ENCODE assay signal across 23 mouse cellular contexts in the genomic region with DNA sequence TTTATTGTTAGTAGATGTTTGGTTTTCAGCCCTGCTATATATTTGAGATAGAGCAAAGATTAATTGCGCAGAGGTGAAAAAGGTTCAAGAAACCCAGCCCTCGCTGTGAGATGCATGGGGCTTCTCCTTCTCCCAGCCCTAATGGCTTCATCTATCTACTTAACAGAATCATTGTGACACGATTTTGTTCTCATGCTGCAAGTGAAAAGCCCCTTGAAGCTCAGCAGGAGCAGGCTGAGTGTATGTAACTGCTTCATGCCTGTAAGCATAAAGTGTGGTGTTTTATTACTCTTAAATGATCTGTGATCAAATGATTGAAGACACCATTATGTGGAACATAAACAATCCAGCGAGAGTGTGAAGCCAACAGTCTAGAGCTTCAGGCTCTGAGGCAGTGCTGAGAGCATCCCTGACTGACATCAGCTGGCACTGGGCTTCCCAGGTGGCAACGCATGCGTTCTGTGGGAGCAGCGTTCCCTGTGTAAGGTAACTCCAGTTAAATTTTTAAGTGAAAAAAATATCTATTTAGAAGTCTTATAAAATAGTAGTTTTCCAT. TPM values are rescaled to one million over a fixed set of nuclear protein-coding genes. Genes with fewer than 3 reads are reported as not detected.
DNase-seq lines count a peak whose midpoint lies in the region; ATAC-seq and TF ChIP-seq lines count a peak whose summit lies in the region.
"Had no signal": no experiment of that assay in that cellular context is flagged by ENCODE, and none has a peak within 500 bp of the region (broad histone marks: within the 10 kb centered on the region; RNA-seq: fewer than 3 reads in every experiment).

No protein-coding gene starts in this region.

- no peak for TF ChIP-seq EP300 in stomach, postnatal 0 days (optimal IDR thresholded peaks at IDR 0.05)

- H3K27me3 ChIP-seq in hindbrain, embryonic 11.5 days (ENCODE audit: control insufficient read depth, insufficient read depth, low read length), result no peaks in the 10 kb centered on the region
- H3K27me3 ChIP-seq in hindbrain, embryonic 12.5 days, result no peaks in the 10 kb centered on the region
- no peaks in the 10 kb centered on the region for H3K27me3 ChIP-seq in stomach, embryonic 16.5 days (ENCODE audit: control insufficient read depth, insufficient read depth, low read length)
- H3K27me3 ChIP-seq in stomach, postnatal 0 days (ENCODE audit: control insufficient read depth, insufficient read depth, low read length), result no peaks in the 10 kb centered on the region
- H3K27me3 ChIP-seq: CH12.LX; forebrain, embryonic 12.5 days; heart, embryonic 13.5 days; limb, embryonic 15.5 days; megakaryocyte, embryonic 14.5 days had no signal

- H3K9ac ChIP-seq in hindbrain, embryonic 11.5 days (ENCODE audit: low read depth, low read length), result no peak overlapping the region
- no peak overlapping the region for H3K9ac ChIP-seq in hindbrain, embryonic 12.5 days
- no peak overlapping the region for H3K9ac ChIP-seq in stomach, embryonic 16.5 days (ENCODE audit: low read length)
- H3K9ac ChIP-seq in stomach, postnatal 0 days (ENCODE audit: low read length), result no peak overlapping the region
- H3K9ac ChIP-seq: forebrain, embryonic 12.5 days; heart, embryonic 13.5 days; limb, embryonic 15.5 days; liver, postnatal 0 days had no signal

- no peaks in the 10 kb centered on the region for H3K4me1 ChIP-seq in hindbrain, embryonic 11.5 days (replicated peaks; ENCODE audit: control insufficient read depth, insufficient read depth, low read length)
- no peaks in the 10 kb centered on the region for H3K4me1 ChIP-seq in hindbrain, embryonic 12.5 days
- H3K4me1 ChIP-seq in stomach, embryonic 16.5 days (ENCODE audit: control insufficient read depth, insufficient read depth, low read length), result peaks cover 4% of the 10 kb centered on the region; the same call in 1 of the 2 replicates
- H3K4me1 ChIP-seq in stomach, postnatal 0 days (replicated peaks; ENCODE audit: control insufficient read depth, insufficient read depth), result no peaks in the 10 kb centered on the region
- H3K4me1 ChIP-seq: forebrain, embryonic 12.5 days; heart, embryonic 13.5 days; limb, embryonic 15.5 days; megakaryocyte, embryonic 14.5 days had no signal

- no peak overlapping the region for H3K4me2 ChIP-seq in hindbrain, embryonic 11.5 days (replicated peaks; ENCODE audit: low read depth, low read length)
- H3K4me2 ChIP-seq in hindbrain, embryonic 12.5 days (replicated peaks), result no peak overlapping the region
- H3K4me2 ChIP-seq in stomach, embryonic 16.5 days (ENCODE audit: low read depth, low read length), result no peak overlapping the region
- H3K4me2 ChIP-seq in stomach, postnatal 0 days (replicated peaks; ENCODE audit: low read depth), result no peak overlapping the region
- H3K4me2 ChIP-seq: forebrain, embryonic 12.5 days; heart, embryonic 13.5 days; limb, embryonic 15.5 days had no signal

- WGBS in hindbrain, embryonic 11.5 days, result 59% methylated on average over 7 of the region's 7 CpGs
- WGBS in hindbrain, embryonic 12.5 days, result 54% methylated on average over 7 of the region's 7 CpGs
- 33% methylated on average over 7 of the region's 7 CpGs for WGBS in stomach, embryonic 16.5 days
- 37% methylated on average over 7 of the region's 7 CpGs for WGBS in stomach, postnatal 0 days

- no peak overlapping the region for H3K4me3 ChIP-seq in hindbrain, embryonic 11.5 days (ENCODE audit: low read depth, low read length)
- H3K4me3 ChIP-seq in hindbrain, embryonic 12.5 days, result no peak overlapping the region
- no peak overlapping the region for H3K4me3 ChIP-seq in stomach, embryonic 16.5 days (replicated peaks; ENCODE audit: low read length)
- no peak overlapping the region for H3K4me3 ChIP-seq in stomach, postnatal 0 days (ENCODE audit: low read depth, low read length)
- H3K4me3 ChIP-seq: forebrain, embryonic 12.5 days; heart, embryonic 13.5 days; limb, embryonic 15.5 days; megakaryocyte, embryonic 14.5 days had no signal

- no peak overlapping the region for H3K27ac ChIP-seq in hindbrain, embryonic 11.5 days (ENCODE audit: low read depth, low read length)
- no peak overlapping the region for H3K27ac ChIP-seq in hindbrain, embryonic 12.5 days
- H3K27ac ChIP-seq in stomach, embryonic 16.5 days (ENCODE audit: low read length), result 0 out of 2 replicates have a peak overlapping the region, but pooled peaks have one; percentile 33
- no peak overlapping the region for H3K27ac ChIP-seq in stomach, postnatal 0 days (replicated peaks)
- H3K27ac ChIP-seq: forebrain, embryonic 12.5 days; heart, embryonic 13.5 days; limb, embryonic 15.5 days had no signal

- H3K9me3 ChIP-seq in hindbrain, embryonic 11.5 days (ENCODE audit: control insufficient read depth, low read length), result no peaks in the 10 kb centered on the region
- no peaks in the 10 kb centered on the region for H3K9me3 ChIP-seq in hindbrain, embryonic 12.5 days (replicated peaks)
- no peaks in the 10 kb centered on the region for H3K9me3 ChIP-seq in stomach, embryonic 16.5 days (replicated peaks; ENCODE audit: control insufficient read depth, low read length)
- H3K9me3 ChIP-seq in stomach, postnatal 0 days (ENCODE audit: control insufficient read depth, low read length), result no peaks in the 10 kb centered on the region
- H3K9me3 ChIP-seq: forebrain, embryonic 12.5 days; heart, embryonic 13.5 days; limb, embryonic 15.5 days; megakaryocyte, embryonic 14.5 days had no signal

- 0 out of 2 replicates have a peak, but pooled peaks have one; percentile 35 for ATAC-seq in hindbrain, embryonic 11.5 days (ENCODE audit: low FRiP score)
- ATAC-seq in hindbrain, embryonic 12.5 days (ENCODE audit: low FRiP score), result no peak
- ATAC-seq in stomach, embryonic 16.5 days (ENCODE audit: insufficient read depth, low FRiP score), result 0 out of 2 replicates have a peak, but pooled peaks have one; percentile 14
- no peak for ATAC-seq in stomach, postnatal 0 days (ENCODE audit: low FRiP score, low TSS enrichment)
- ATAC-seq: liver, postnatal 0 days had no signal

- TF ChIP-seq CTCF in stomach, postnatal 0 days (IDR thresholded peaks at IDR 0.05; ENCODE audit: low read depth), result no peak

- no peaks in the 10 kb centered on the region for H3K36me3 ChIP-seq in hindbrain, embryonic 11.5 days (ENCODE audit: control insufficient read depth, insufficient read depth, low read length)
- H3K36me3 ChIP-seq in hindbrain, embryonic 12.5 days, result no peaks in the 10 kb centered on the region
- H3K36me3 ChIP-seq in stomach, embryonic 16.5 days (ENCODE audit: control insufficient read depth, insufficient read depth, low read length), result no peaks in the 10 kb centered on the region
- H3K36me3 ChIP-seq in stomach, postnatal 0 days (ENCODE audit: control insufficient read depth, insufficient read depth, low read length), result no peaks in the 10 kb centered on the region
- H3K36me3 ChIP-seq: forebrain, embryonic 12.5 days; heart, embryonic 13.5 days; limb, embryonic 15.5 days had no signal

- DNase-seq in hindbrain, embryonic 11.5 days (ENCODE audit: low spot score), result peak; percentile 5
- DNase-seq in stomach, postnatal 0 days (ENCODE audit: low spot score), result no peak
- DNase-seq in mesoderm, embryonic 11.5 days (ENCODE audit: low read depth, low spot score), result peak; percentile 39
- no peak for DNase-seq in spleen, adult 18-20 months
- DNase-seq in layer of hippocampus, adult 9-11 months, result no peak
- DNase-seq: adrenal gland, postnatal 14 days; cerebellum, adult 11-12 months; cerebellum, postnatal 14 days; gastrocnemius, postnatal 14 days; heart, adult 18-20 months; kidney, adult 11 months; kidney, postnatal 10 days; liver, postnatal 0 days; retina, postnatal 1 day; right cerebral cortex, postnatal 4 days; thymus, postnatal 36 days had no signal

RNA-seq across cellular contexts. Expression of gene Sptssb, which starts 58.8 kb away (rescaled TPM):
- 0.11 TPM in 1 of 2 replicates, not detected in the other for polyA plus RNA-seq in hindbrain, embryonic 11.5 days (2014; fragmentation: Nextera tagmentation; extraction: Ambion mirVana)
- 0.28 and 1.1 TPM in 2 replicates for polyA plus RNA-seq in hindbrain, embryonic 12.5 days (2016; fragmentation: Nextera tagmentation; extraction: Ambion mirVana)
- 60.5 and 99.1 TPM in 2 replicates for polyA plus RNA-seq in stomach, embryonic 16.5 days (2015; fragmentation: Nextera tagmentation; extraction: Ambion mirVana)
- polyA plus RNA-seq in stomach, postnatal 0 days (2015; fragmentation: Nextera tagmentation; extraction: Ambion mirVana), result 539 and 549 TPM in 2 replicates

Comparison
In these comparisons a context has a peak if more than half of its experiments do, and no peak if none do; other contexts are left out.
1. ATAC-seq: peak in hindbrain, embryonic 11.5 days (single experiment) and stomach, embryonic 16.5 days (single experiment); none in hindbrain, embryonic 12.5 days (single experiment) and stomach, postnatal 0 days (single experiment).
2. DNase-seq: peak in hindbrain, embryonic 11.5 days (single experiment) and mesoderm, embryonic 11.5 days (single experiment); none in stomach, postnatal 0 days (single experiment), spleen, adult 18-20 months (0 of 2) and layer of hippocampus, adult 9-11 months (single experiment).
3. RNA of gene Sptssb, which starts 58.8 kb away (polyA plus RNA-seq): 539 to 549 TPM in stomach, postnatal 0 days and 60.5 to 99.1 TPM in stomach, embryonic 16.5 days; 0.28 to 1.1 TPM in hindbrain, embryonic 12.5 days and 0.11 TPM in hindbrain, embryonic 11.5 days; every median in the first group is over 10 times any median in the second.